Mouse (Mus musculus): ENCODE measurements around the gene Nup54. TPM values are rescaled to one million over a fixed set of nuclear protein-coding genes. Genes with fewer than 3 reads are reported as not detected.

Gene Nup54
- polyA plus RNA-seq, 1 experiment, result 3.1 TPM

DNA sequence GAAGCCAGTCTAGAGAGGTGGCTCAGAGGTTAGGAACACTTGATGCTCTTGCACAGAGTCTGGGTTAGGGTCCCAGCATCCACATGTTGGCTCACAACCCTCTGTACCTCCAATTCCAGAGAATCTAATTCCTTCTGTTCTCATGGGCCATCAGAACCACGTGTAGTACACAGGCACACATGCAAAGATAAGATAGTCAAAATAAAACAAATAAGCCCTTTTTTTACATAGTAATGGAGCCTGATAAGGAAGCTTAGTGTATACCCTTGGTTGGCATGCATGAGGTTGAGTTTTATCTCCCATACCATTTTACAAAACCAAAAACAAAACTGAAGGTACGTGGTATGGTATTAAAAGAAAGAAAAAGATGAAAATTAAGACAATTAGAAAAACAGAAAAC is 22.4 kb upstream of the Nup54 start:
- no peak for TF ChIP-seq FLI1 (IDR thresholded peaks at IDR 0.05; ENCODE audit: low read length)
- TF ChIP-seq GATA1 (IDR thresholded peaks at IDR 0.05; ENCODE audit: borderline replicate concordance, low read length), result no peak
- Histone ChIP-seq H3K4me1 (peaks cover 6% of the 10 kb centered on the region; the same call in 1 of the 2 replicates), H3K9me3 (no peaks in the 10 kb centered on the region), H3K36me3 (replicated peaks; ENCODE audit: low read length) (peaks cover 70% of the 10 kb centered on the region), H3K4me3 (replicated peaks) (no peak overlapping the region), H3K27me3 (replicated peaks) (no peaks in the 10 kb centered on the region)

DNA sequence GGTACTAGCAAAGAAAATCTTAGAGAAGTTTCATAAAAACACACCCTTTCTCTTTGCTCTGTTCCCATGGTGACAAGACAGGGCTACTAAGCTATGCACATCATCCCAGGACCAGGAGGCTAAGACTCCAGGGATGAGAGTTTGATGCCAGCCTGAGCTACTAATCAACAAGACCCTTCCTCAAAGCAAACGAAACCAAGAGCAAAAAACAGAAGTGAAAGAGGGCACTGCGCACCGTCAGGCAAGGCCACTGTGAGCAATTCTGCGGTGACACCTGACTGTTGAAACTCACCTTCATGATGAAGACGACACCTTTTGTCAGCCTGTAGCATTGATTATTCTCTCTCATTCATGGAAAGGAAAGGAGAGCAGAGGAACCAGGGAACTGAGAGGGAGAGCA is 17.9 kb upstream of the Nup54 start:
- Histone ChIP-seq H3K4me1 (peaks cover 6% of the 10 kb centered on the region; the same call in 1 of the 2 replicates), H3K4me3 (replicated peaks) (no peak overlapping the region), H3K27me3 (replicated peaks) (no peaks in the 10 kb centered on the region), H3K36me3 (replicated peaks; ENCODE audit: low read length) (peaks cover 86% of the 10 kb centered on the region), H3K9me3 (no peaks in the 10 kb centered on the region)
- TF ChIP-seq GATA1 (IDR thresholded peaks at IDR 0.05; ENCODE audit: borderline replicate concordance, low read length), result no peak
- TF ChIP-seq FLI1 (IDR thresholded peaks at IDR 0.05; ENCODE audit: low read length), result no peak

DNA sequence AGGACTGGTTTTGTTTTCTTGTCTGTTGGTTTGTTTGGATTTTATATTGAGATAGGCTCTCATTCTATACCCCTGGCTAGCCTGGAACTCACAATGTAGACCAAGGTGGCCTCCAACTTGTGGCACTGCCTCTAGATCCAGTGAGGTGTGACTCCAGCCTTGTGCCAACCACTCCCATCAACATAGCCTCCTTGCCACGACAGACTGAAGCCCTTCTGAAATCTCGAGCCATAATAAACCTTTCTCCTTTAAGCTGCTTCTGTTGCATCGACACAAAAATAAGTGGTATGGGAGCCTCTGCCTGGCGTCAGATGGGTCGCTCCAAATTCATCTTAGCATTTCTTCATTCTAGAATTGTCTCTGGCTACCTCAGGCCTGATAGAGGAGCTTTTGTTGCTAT is 11.7 kb upstream of the Nup54 start:
- Histone ChIP-seq H3K4me1 (peaks cover 19% of the 10 kb centered on the region), H3K27me3 (replicated peaks) (no peaks in the 10 kb centered on the region), H3K4me3 (replicated peaks) (no peak overlapping the region), H3K36me3 (replicated peaks; ENCODE audit: low read length) (peaks cover 82% of the 10 kb centered on the region), H3K9me3 (no peaks in the 10 kb centered on the region)
- no peak for TF ChIP-seq FLI1 (IDR thresholded peaks at IDR 0.05; ENCODE audit: low read length)
- TF ChIP-seq GATA1 (IDR thresholded peaks at IDR 0.05; ENCODE audit: borderline replicate concordance, low read length), result no peak

DNA sequence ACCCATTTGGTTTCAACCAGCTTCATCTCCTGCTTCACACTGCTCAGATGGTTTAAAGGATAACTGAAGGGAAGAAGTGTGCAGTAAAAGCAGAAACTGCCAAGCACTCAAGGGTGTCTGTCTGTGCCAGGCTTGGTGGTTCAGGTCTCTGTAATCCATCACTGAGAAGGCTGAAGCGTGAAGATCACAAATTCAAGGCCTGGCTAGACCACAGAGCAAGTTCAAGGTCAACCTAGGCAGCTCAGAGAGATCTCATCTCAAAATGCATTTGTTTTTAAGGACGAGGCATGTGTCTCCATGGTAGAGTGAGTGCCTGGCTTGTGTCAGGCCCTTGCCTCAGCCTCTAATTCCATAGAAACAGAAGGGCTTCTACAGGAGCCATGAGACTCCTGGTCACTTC is 10.0 kb upstream of the Nup54 start:
- no peak for TF ChIP-seq FLI1 (IDR thresholded peaks at IDR 0.05; ENCODE audit: low read length)
- no peak for TF ChIP-seq GATA1 (IDR thresholded peaks at IDR 0.05; ENCODE audit: borderline replicate concordance, low read length)
- H3K4me1 ChIP-seq, result peaks cover 33% of the 10 kb centered on the region
- H3K4me3 ChIP-seq (replicated peaks), result no peak overlapping the region
- H3K9me3 ChIP-seq, result no peaks in the 10 kb centered on the region
- H3K27me3 ChIP-seq (replicated peaks), result no peaks in the 10 kb centered on the region
- peaks cover 64% of the 10 kb centered on the region for H3K36me3 ChIP-seq (replicated peaks; ENCODE audit: low read length)

DNA sequence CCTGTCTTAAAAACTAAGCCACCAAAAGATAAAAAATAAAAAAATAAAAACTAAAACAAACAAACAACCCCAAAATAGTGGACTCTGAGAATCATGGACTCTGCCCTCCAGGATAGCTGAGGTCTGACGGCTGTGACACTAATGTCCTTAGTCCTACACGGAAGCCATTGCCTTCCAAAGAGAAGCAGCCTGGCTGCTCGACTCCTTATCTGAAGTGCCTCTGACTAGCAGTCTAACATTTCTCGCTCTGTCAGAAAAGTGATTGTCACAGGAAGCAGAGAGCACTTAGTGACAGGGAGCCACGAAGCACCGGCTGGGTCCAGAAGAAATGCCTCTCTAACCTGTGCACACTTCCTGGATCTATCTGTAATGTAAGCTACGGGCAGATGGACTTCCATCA is 7.9 kb upstream of the Nup54 start:
- Histone ChIP-seq H3K27me3 (replicated peaks) (no peaks in the 10 kb centered on the region), H3K4me3 (replicated peaks) (peak overlapping the region; percentile 19), H3K4me1 (peaks cover 49% of the 10 kb centered on the region), H3K36me3 (replicated peaks; ENCODE audit: low read length) (peaks cover 43% of the 10 kb centered on the region), H3K9me3 (no peaks in the 10 kb centered on the region)
- TF ChIP-seq FLI1 (IDR thresholded peaks at IDR 0.05; ENCODE audit: low read length) (no peak), GATA1 (IDR thresholded peaks at IDR 0.05; ENCODE audit: borderline replicate concordance, low read length) (no peak)

DNA sequence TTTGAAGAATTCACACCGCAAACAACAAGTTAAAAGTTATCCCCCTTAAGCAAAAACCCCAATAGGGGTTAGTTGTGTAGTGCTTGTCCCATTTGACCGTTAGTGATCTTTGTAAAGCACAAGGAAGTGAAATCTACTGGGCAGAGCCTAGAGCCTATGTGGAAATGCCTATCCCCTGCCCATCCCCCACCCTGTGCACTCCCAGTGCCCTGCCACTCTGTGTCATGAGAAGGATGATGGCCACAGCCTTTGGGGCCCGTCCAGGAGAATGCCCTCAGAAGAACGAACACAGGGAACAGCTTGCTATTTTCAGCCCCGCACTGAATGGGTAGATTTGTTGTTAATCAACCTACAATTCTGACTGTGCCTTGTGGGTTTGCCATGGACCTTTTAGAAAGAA is 6.5 kb upstream of the Nup54 start:
- Histone ChIP-seq H3K36me3 (replicated peaks; ENCODE audit: low read length) (peaks cover 29% of the 10 kb centered on the region), H3K4me1 (peaks cover 56% of the 10 kb centered on the region), H3K27me3 (replicated peaks) (no peaks in the 10 kb centered on the region), H3K9me3 (no peaks in the 10 kb centered on the region), H3K4me3 (replicated peaks) (no peak overlapping the region)
- TF ChIP-seq GATA1 (IDR thresholded peaks at IDR 0.05; ENCODE audit: borderline replicate concordance, low read length) (no peak), FLI1 (IDR thresholded peaks at IDR 0.05; ENCODE audit: low read length) (no peak)

DNA sequence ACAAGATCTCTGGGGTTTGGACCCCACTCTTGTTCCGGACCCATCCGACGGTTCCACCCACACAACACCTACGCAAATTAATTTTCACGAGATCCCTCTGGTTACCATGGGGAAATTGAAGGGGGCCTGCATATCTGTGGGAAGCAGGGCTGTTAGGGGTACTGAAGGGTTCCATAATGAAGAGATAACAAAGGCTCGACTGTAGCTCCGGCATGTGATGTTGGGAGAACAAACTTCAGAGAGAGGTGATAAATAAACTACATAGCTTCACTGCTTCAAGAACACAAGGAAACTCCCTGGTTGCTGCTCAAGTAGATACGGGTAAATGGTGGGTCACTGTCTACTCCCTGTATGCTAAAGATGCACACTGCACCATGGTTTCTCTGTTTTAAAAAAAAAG is 3.5 kb upstream of the Nup54 start:
- Histone ChIP-seq H3K4me1 (peaks cover 58% of the 10 kb centered on the region), H3K9me3 (no peaks in the 10 kb centered on the region), H3K4me3 (replicated peaks) (no peak overlapping the region), H3K27me3 (replicated peaks) (no peaks in the 10 kb centered on the region), H3K36me3 (replicated peaks; ENCODE audit: low read length) (peaks cover 5% of the 10 kb centered on the region)
- TF ChIP-seq FLI1 (IDR thresholded peaks at IDR 0.05; ENCODE audit: low read length) (no peak), GATA1 (IDR thresholded peaks at IDR 0.05; ENCODE audit: borderline replicate concordance, low read length) (no peak)

DNA sequence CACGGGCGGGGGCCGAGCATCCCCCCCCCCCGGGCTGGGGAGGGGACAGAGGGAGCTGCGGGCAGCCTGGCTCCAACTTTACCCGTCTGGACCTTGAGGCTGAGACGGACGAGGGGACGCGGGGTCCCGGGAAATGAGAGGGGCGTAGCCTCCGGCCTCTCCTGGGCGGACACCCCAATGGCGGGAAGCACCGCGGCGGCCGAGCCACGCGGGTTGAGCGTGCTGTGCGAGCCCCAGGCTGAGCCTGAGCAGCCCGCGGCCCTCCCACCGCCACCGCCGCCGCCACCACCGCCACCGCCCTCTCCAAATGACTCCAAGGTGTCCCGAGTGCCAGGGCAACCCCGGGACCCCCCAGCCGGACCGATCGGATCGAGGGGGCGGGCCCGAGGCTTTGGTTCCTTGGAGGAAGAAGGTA is 441 bp downstream of the Nup54 start:
- H3K4me1 ChIP-seq, result peaks cover 30% of the 10 kb centered on the region
- TF ChIP-seq FLI1 (IDR thresholded peaks at IDR 0.05; ENCODE audit: low read length), result no peak
- no peak for TF ChIP-seq GATA1 (IDR thresholded peaks at IDR 0.05; ENCODE audit: borderline replicate concordance, low read length)
- no peaks in the 10 kb centered on the region for H3K9me3 ChIP-seq
- no peaks in the 10 kb centered on the region for H3K27me3 ChIP-seq (replicated peaks)
- peaks cover 13% of the 10 kb centered on the region for H3K36me3 ChIP-seq (replicated peaks; ENCODE audit: low read length)
- peak overlapping the region; percentile 96 for H3K4me3 ChIP-seq (replicated peaks)

DNA sequence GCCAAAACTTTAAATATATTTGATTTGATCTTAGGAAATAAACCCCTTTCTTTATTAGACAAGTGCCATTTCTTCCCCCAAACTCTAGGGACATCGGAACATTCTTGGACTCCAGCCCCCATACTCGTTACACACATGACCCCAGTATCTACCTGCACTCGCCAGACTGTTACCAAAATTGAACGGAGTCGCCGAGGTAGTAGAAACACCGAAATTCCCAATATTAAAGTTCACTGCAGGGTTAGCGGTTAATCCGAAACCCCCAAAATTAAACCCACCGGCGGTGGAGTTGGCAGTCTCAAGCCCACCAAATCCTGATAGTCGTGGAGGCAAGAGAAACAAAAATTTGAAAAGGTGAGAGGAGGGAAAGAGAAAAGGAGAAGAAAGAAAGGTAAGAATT is 949 bp downstream of the Nup54 start:
- no peaks in the 10 kb centered on the region for H3K9me3 ChIP-seq
- TF ChIP-seq GATA1 (IDR thresholded peaks at IDR 0.05; ENCODE audit: borderline replicate concordance, low read length) (no peak), FLI1 (IDR thresholded peaks at IDR 0.05; ENCODE audit: low read length) (no peak)
- peaks cover 25% of the 10 kb centered on the region for H3K4me1 ChIP-seq
- peaks cover 18% of the 10 kb centered on the region for H3K36me3 ChIP-seq (replicated peaks; ENCODE audit: low read length)
- H3K4me3 ChIP-seq (replicated peaks), result peak overlapping the region; percentile 96
- H3K27me3 ChIP-seq (replicated peaks), result no peaks in the 10 kb centered on the region

DNA sequence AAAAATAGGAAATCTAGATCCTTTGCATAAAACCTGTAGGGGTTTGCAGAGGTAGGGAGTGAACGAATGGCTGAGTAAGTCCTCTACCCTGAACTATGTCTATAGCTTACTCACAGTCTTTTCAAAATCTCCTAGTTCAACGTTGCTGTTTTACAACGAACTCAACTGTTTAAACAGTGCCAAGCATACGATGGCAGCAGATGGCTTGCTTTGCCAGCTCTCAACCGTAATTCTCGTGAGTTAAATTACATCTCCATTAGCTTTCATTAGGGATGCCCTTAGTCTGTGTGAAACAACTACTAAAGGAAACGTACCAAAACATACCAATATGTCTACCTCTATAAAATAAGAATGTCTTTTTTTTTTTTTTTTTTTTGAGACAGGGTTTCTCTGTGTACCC is 3.4 kb downstream of the Nup54 start:
- TF ChIP-seq FLI1 (IDR thresholded peaks at IDR 0.05; ENCODE audit: low read length) (no peak), GATA1 (IDR thresholded peaks at IDR 0.05; ENCODE audit: borderline replicate concordance, low read length) (no peak)
- H3K36me3 ChIP-seq (replicated peaks; ENCODE audit: low read length), result peaks cover 43% of the 10 kb centered on the region
- H3K9me3 ChIP-seq, result no peaks in the 10 kb centered on the region
- no peaks in the 10 kb centered on the region for H3K27me3 ChIP-seq (replicated peaks)
- peaks cover 11% of the 10 kb centered on the region for H3K4me1 ChIP-seq
- H3K4me3 ChIP-seq (replicated peaks), result no peak overlapping the region

DNA sequence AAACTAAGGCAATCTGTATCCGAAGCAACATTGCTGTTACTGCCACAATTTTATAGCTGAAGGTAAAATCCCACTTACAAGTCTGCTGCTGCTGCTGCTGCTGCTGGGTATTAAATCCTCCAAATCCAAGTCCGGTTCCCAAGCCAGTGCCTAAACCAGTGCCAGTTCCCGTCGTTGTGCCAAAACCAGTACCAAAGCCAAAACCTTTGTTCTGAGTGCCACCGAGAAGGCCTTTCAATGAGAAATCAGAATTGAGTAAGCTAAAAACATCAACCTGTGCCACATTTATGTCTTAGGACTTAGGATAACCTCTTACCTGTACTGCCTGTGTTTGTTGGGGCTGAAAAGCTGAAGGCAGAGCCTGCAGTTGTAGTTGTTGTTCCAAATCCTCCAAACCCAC is 4.3 kb downstream of the Nup54 start:
- TF ChIP-seq FLI1 (IDR thresholded peaks at IDR 0.05; ENCODE audit: low read length) (no peak), GATA1 (IDR thresholded peaks at IDR 0.05; ENCODE audit: borderline replicate concordance, low read length) (no peak)
- Histone ChIP-seq H3K27me3 (replicated peaks) (no peaks in the 10 kb centered on the region), H3K4me3 (replicated peaks) (no peak overlapping the region), H3K36me3 (replicated peaks; ENCODE audit: low read length) (peaks cover 52% of the 10 kb centered on the region), H3K9me3 (no peaks in the 10 kb centered on the region), H3K4me1 (peaks cover 10% of the 10 kb centered on the region)
